Mouse (Mus musculus): Measurements from ENCODE around the gene Scmh1.

DNA sequence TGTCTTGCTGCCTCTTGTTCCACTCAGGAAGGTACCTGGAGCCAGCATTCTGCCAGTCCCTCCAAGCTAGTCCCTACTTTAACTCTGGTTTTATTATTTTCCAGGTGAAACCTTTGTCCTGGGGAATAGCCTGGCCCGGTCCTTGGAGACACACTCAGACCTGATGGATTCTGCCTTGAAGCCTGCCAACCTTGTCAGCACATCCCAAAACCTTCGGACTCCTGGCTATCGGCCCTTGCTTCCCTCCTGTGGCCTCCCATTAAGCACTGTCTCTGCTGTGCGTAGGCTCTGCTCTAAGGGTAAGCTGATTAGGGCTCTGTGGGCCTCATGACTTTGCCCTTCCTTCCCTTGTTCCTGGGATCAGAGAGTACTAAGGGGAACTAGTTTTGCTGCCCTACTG lies 117.3 kb downstream of the Scmh1 start:
- no peak for TF ChIP-seq EP300 (IDR thresholded peaks at IDR 0.05; ENCODE audit: low read depth)
- no peak for TF ChIP-seq CTCF (IDR thresholded peaks at IDR 0.05; ENCODE audit: low read depth)
